In the genomic region with DNA sequence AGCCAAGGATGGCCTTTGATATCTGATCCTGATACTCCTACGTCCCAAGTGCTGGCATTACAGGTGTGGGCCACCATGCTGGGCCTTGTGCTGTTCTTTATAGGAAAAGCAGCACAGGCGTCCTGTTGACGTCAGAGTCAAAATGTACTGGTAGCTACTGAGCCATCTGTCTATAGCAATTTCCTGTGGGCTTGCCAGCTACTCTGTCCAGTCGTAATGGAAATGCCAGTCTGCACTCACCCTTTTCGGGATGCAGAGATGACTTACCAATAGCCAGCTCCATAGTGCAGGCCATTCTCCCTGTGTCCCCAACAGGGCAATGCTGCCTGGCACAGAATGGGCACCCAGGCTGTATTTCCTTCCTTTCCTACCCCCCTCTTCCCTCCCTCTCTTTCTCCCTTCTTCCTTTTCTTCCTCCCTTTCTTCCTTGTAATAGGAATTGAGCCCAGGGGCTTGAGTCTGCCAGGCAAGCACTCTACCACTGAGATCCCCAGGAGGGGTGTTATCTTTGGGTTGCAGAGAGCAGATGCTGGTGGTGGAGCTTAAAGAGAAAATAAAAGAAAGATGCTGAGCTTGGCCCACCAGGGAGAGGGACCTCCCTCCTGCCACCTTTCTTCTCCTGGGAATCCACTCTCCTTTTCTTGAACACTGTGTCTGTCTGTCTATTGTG, we compare ENCODE assay signal across 10 mouse cellular contexts.
DNase-seq lines count a peak whose midpoint lies in the region; ATAC-seq lines count a peak whose summit lies in the region.
"Had no signal": no experiment of that assay in that cellular context is flagged by ENCODE, and none has a peak within 500 bp of the region (broad histone marks: within the 10 kb centered on the region; RNA-seq: fewer than 3 reads in every experiment).

No protein-coding gene starts in this region.

- H3K4me1 ChIP-seq in heart, embryonic 10.5 days = peaks cover 40% of the 10 kb centered on the region
- peaks cover 26% of the 10 kb centered on the region for H3K4me1 ChIP-seq in forebrain, embryonic 10.5 days
- H3K4me1 ChIP-seq in limb, embryonic 13.5 days = peaks cover 27% of the 10 kb centered on the region
- peaks cover 6% of the 10 kb centered on the region for H3K4me1 ChIP-seq in liver, embryonic 11.5 days (replicated peaks; ENCODE audit: control insufficient read depth, insufficient read depth, low read length)

- H3K36me3 ChIP-seq in heart, embryonic 10.5 days = no peaks in the 10 kb centered on the region
- no peaks in the 10 kb centered on the region for H3K36me3 ChIP-seq in forebrain, embryonic 10.5 days (replicated peaks)
- H3K36me3 ChIP-seq in limb, embryonic 13.5 days = no peaks in the 10 kb centered on the region
- H3K36me3 ChIP-seq in liver, embryonic 11.5 days (ENCODE audit: control insufficient read depth, insufficient read depth, low read length) = no peaks in the 10 kb centered on the region

- no peaks in the 10 kb centered on the region for H3K9me3 ChIP-seq in heart, embryonic 10.5 days
- no peaks in the 10 kb centered on the region for H3K9me3 ChIP-seq in forebrain, embryonic 10.5 days
- H3K9me3 ChIP-seq in limb, embryonic 13.5 days = no peaks in the 10 kb centered on the region
- no peaks in the 10 kb centered on the region for H3K9me3 ChIP-seq in liver, embryonic 11.5 days (ENCODE audit: control insufficient read depth, low read length)

- no peaks in the 10 kb centered on the region for H3K27me3 ChIP-seq in heart, embryonic 10.5 days (ENCODE audit: insufficient read depth, poor library complexity, severe bottlenecking)
- H3K27me3 ChIP-seq in forebrain, embryonic 10.5 days (ENCODE audit: poor library complexity, severe bottlenecking) = no peaks in the 10 kb centered on the region
- H3K27me3 ChIP-seq in limb, embryonic 13.5 days = no peaks in the 10 kb centered on the region
- no peaks in the 10 kb centered on the region for H3K27me3 ChIP-seq in liver, embryonic 11.5 days (replicated peaks; ENCODE audit: control insufficient read depth, insufficient read depth, low read length)

- H3K4me2 ChIP-seq in limb, embryonic 13.5 days (replicated peaks) = no peak overlapping the region
- H3K4me2 ChIP-seq in liver, embryonic 11.5 days = no peak overlapping the region

- peak; percentile 24; the same call in 1 of the 2 replicates for ATAC-seq in limb, embryonic 13.5 days (ENCODE audit: low FRiP score, low read depth)
- no peak for ATAC-seq in liver, embryonic 11.5 days (replicated peaks; ENCODE audit: low FRiP score)

- H3K4me3 ChIP-seq in heart, embryonic 10.5 days = peak overlapping the region; percentile 15; the same call in 1 of the 2 replicates
- H3K4me3 ChIP-seq in forebrain, embryonic 10.5 days = no peak overlapping the region
- H3K4me3 ChIP-seq in limb, embryonic 13.5 days = no peak overlapping the region
- no peak overlapping the region for H3K4me3 ChIP-seq in liver, embryonic 11.5 days (ENCODE audit: low read depth, low read length)

- 70% methylated on average over 5 of the region's 5 CpGs for WGBS in heart, embryonic 10.5 days
- WGBS in forebrain, embryonic 10.5 days = 83% methylated on average over 5 of the region's 5 CpGs
- 51% methylated on average over 5 of the region's 5 CpGs for WGBS in limb, embryonic 13.5 days
- WGBS in liver, embryonic 11.5 days = 71% methylated on average over 5 of the region's 5 CpGs

- peak overlapping the region; percentile 92 for H3K27ac ChIP-seq in heart, embryonic 10.5 days
- H3K27ac ChIP-seq in forebrain, embryonic 10.5 days = peak overlapping the region; percentile 67
- H3K27ac ChIP-seq in limb, embryonic 13.5 days = peak overlapping the region; percentile 52; the same call in 1 of the 2 replicates
- H3K27ac ChIP-seq in liver, embryonic 11.5 days (ENCODE audit: low read depth, low read length) = no peak overlapping the region
- H3K27ac ChIP-seq: liver, embryonic 14.5 days had no signal

- H3K9ac ChIP-seq in limb, embryonic 13.5 days = 0 out of 2 replicates have a peak overlapping the region, but pooled peaks have one; percentile 31
- H3K9ac ChIP-seq in liver, embryonic 11.5 days (ENCODE audit: low read depth, low read length) = no peak overlapping the region
- H3K9ac ChIP-seq: liver, embryonic 14.5 days had no signal

- no peak for DNase-seq in heart, embryonic 10.5 days (ENCODE audit: low spot score)
- no peak for DNase-seq in heart, adult 9 months (ENCODE audit: low spot score in 2 of 2)
- peak; percentile 92 for DNase-seq in brain, adult 2 months (ENCODE audit: low read depth, low spot score)
- DNase-seq in forebrain, embryonic 10.5 days (ENCODE audit: extremely low spot score, low spot score) = no peak
- DNase-seq in urinary bladder, postnatal 36 days (ENCODE audit: low spot score in 2 of 2) = no peak
- no peak for DNase-seq in liver, embryonic 11.5 days (ENCODE audit: low spot score)
- DNase-seq in gastrocnemius, postnatal 14 days = no peak
- DNase-seq: adrenal gland, postnatal 25 days had no signal

- intact Hi-C loops in gastrocnemius, postnatal 14 days (cut with DNase I; ENCODE audit: low total_unique reads) = no loop called here
